Mouse (Mus musculus) embryonic facial prominence, embryonic 14.5 days (tissue): ENCODE results near the gene Ntrk3. TPM values are rescaled to one million over a fixed set of nuclear protein-coding genes. Genes with fewer than 3 reads are reported as not detected.

Experiments
- ATAC-seq: fragments of 200-750 bp; cut with Nextera tagmentation; 2 replicates; pipeline ENCODE4 v1.8.0; 2017; ENCODE audit warnings: low read depth, moderate number of reproducible peaks, moderate TSS enrichment
- DNase-seq: peaks from one replicate; pipeline ENCODE4 v3.0.0-alpha.2; 2015; ENCODE audit warnings: low spot score
- H3K27ac ChIP-seq: fragments of 300-500 bp; sonication (generic); replicated peaks from 2 replicates; pipeline ENCODE4 v1.5.1; 2014; ENCODE audit warnings: low read depth, mild to moderate bottlenecking, low read length, moderate library complexity
- H3K27me3 ChIP-seq: fragments of 300-500 bp; sonication (generic); replicated peaks from 2 replicates; pipeline ENCODE4 v1.6.1; 2014; ENCODE audit warnings: low read length; ENCODE audit not compliant: control insufficient read depth, insufficient read depth
- H3K36me3 ChIP-seq: fragments of 300-500 bp; sonication (generic); 2 replicates; pipeline ENCODE4 v1.6.1; 2014; ENCODE audit warnings: low read length, mixed read lengths; ENCODE audit not compliant: control insufficient read depth, insufficient read depth
- H3K4me1 ChIP-seq: fragments of 300-500 bp; sonication (generic); 2 replicates; pipeline ENCODE4 v1.6.1; 2014; ENCODE audit warnings: antibody characterized with exemption, low read length; ENCODE audit not compliant: control insufficient read depth, insufficient read depth
- H3K4me2 ChIP-seq: fragments of 300-500 bp; sonication (generic); 2 replicates; pipeline ENCODE4 v1.6.1; 2014; ENCODE audit warnings: low read depth, mild to moderate bottlenecking, low read length, moderate library complexity, mixed read lengths
- H3K4me3 ChIP-seq: fragments of 300-500 bp; sonication (generic); 2 replicates; pipeline ENCODE4 v1.5.1; 2014; ENCODE audit warnings: low read depth, mild to moderate bottlenecking, low read length
- H3K9ac ChIP-seq: fragments of 300-500 bp; sonication (generic); 2 replicates; pipeline ENCODE4 v1.6.1; 2014; ENCODE audit warnings: low read depth, mild to moderate bottlenecking, low read length, moderate library complexity, mixed read lengths
- H3K9me3 ChIP-seq: fragments of 300-500 bp; sonication (generic); 2 replicates; pipeline ENCODE4 v1.6.1; 2016; ENCODE audit warnings: low read length; ENCODE audit not compliant: control insufficient read depth
- WGBS: fragments of 180-500 bp; shearing (Covaris S2); extraction: QIAGEN DNeasy Blood & Tissue Kit; methylation state at CpG from one replicate; pipeline ENCODE4 v1.1.7; 2014; 5-methylcytosine and 5-hydroxymethylcytosine counted together
- polyA plus RNA-seq: library from polyadenylated mRNA; unstranded; fragments of >200 nt; fragmentation: Nextera tagmentation; extraction: Ambion mirVana; gene quantifications from 2 replicates; pipeline ENCODE4 v1.2.1, GENCODE M21; 2014

Ntrk3 gene
- polyA plus RNA-seq, 1 experiment from 2014 or later = 10.5 TPM

DNA sequence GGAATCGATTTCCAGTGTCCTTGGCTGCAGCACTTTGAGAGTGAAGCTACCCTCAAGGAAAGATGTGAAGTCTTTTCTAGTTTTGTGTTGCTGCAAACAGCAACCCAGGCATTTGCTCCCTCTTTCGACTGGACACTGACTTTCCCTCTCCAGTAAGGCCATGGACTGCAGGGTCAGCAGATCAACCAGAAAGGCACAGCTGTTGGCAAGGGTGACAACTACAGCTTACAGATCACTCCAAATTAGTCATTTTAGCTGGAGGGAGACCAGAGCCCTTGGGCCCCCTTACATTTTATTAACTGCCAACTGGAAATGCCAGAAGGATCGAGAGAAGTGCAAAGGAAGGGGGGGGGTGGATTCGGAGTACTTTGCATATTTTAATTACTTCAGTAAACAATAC, 516.9 kb downstream of the Ntrk3 start:
- H3K4me1 ChIP-seq = no peaks in the 10 kb centered on the region
- no peaks in the 10 kb centered on the region for H3K36me3 ChIP-seq
- no peak overlapping the region for H3K4me2 ChIP-seq
- no peaks in the 10 kb centered on the region for H3K9me3 ChIP-seq
- no peak overlapping the region for H3K4me3 ChIP-seq
- ATAC-seq (no peak), DNase-seq (no peak)
- no peaks in the 10 kb centered on the region for H3K27me3 ChIP-seq
- no peak overlapping the region for H3K9ac ChIP-seq
- H3K27ac ChIP-seq = no peak overlapping the region
- 65% methylated on average over 4 of the region's 4 CpGs for WGBS

DNA sequence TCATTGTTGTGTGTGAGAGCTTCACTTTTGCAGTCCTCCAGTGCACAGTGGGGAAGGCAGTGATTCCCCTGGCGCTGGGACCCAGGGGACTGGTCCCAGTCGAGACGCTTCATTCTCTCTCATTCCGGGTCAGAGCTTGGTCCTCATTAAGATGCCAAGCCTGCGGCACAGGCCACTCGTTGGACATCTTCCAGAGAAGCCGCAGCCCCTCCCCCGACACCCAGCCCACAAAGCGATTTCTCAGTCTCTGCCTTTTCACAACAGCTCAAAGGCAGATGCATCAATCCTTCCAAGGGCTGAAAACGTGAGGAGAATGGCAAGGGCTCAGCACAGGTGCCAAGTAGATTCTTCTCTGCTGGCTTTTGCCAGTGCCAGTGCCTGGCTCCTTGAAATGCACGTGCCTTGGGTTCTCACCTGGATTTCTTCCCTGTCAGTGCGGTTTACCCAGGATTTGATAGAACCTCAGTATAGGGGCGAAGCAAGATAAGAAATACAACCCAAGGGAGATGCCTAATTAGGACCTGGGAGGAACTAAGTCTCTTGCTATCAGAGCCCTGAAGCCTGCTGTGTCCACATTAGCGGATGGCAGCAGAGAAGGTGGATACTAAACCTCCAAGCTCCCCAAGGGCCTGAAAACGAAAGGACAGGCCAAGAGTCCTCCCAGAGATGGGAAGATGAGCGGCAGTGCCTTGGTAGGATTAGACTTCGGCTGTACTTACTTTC, 546.7 kb downstream of the Ntrk3 start:
- no peak overlapping the region for H3K4me3 ChIP-seq
- no peaks in the 10 kb centered on the region for H3K4me1 ChIP-seq
- no peak overlapping the region for H3K4me2 ChIP-seq
- ATAC-seq (0 out of 2 replicates have a peak, but pooled peaks have one; percentile 22), DNase-seq (peak; percentile 11)
- no peaks in the 10 kb centered on the region for H3K27me3 ChIP-seq
- no peaks in the 10 kb centered on the region for H3K9me3 ChIP-seq
- no peaks in the 10 kb centered on the region for H3K36me3 ChIP-seq
- H3K9ac ChIP-seq = no peak overlapping the region
- H3K27ac ChIP-seq = no peak overlapping the region
- WGBS = 23% methylated on average over 17 of the region's 17 CpGs

DNA sequence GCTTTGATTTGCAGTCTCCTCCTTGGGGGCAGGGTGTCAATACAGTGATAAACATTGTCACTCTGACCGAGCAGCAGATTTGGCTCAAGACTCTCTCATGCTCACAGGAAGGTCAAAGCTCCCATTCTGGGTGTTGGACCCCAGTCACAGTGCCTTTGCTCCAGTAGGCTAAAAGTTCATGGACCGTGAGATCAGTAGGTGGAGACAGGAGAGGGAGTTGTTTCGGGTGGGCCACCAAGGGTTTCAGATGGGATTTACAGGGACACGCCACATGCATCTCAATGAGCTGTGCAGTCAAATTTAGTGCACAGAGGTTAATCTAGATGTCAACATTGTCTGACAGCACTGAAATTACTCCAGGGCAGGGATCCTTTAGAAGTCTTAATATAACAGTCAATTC, 552.2 kb downstream of the Ntrk3 start:
- DNase-seq = no peak
- no peak for ATAC-seq
- no peaks in the 10 kb centered on the region for H3K9me3 ChIP-seq

DNA sequence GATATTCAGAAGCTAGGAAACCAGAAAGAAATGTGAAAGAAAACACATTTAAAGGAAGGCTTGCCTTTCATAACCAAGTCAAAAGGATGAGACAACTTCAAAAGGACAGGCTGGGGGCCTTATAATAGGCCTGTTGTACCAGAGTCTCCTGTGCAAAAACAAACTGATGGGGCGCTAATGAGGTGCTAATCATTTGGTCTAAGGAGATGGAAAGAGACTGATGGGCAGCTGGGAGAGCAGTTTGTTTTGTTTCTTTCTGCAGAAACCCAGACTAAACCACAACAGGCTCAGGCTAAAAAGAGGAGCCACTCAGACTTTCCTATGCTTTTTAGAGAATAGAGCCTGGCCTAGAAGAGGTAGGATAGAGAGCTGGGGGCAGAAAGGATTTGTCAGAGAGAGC, 554.4 kb downstream of the Ntrk3 start:
- no peaks in the 10 kb centered on the region for H3K27me3 ChIP-seq
- H3K4me2 ChIP-seq = no peak overlapping the region
- WGBS = 11% methylated on average over 1 of the region's 1 CpGs

More for the DNA sequence above, 552.2 kb downstream of the Ntrk3 start:
- Histone ChIP-seq H3K9ac (no peak overlapping the region), H3K4me1 (no peaks in the 10 kb centered on the region), H3K4me3 (no peak overlapping the region), H3K36me3 (no peaks in the 10 kb centered on the region), H3K27me3 (no peaks in the 10 kb centered on the region), H3K27ac (no peak overlapping the region), H3K4me2 (no peak overlapping the region)
- WGBS = 58% methylated on average over 4 of the region's 4 CpGs

DNA sequence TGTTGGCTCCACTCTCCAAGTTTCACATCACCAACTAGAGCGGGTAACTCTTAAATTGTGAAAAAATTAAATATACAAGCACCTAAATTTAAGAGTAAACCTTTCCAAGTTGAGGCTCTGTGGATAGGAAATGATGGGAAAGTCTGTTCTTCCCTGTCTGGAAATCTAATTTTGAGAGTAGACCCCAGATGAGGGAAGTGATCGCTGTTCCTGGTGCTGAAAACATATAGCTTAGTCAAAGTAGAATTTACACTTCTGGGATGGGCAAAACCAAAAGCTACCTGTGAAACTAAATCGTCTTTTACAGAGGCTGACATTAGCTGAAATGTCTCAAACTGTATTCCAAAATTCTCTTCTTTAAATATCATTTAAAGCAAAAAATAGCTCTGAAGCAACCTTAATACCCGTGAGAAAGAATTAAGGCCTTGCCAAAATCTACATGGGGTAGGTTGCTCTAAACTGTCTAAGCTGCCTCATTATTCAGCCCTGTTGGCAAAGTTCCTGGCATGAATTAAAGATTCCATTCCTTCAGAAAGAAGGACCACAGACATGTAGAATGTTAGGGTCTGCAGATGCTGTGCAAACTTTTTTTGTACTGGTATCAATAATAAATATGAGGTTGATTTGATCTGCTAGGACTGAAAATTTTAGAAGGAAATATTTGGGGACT, 557.7 kb downstream of the Ntrk3 start:
- H3K27me3 ChIP-seq = no peaks in the 10 kb centered on the region
- DNase-seq (peak; percentile 58), ATAC-seq (no peak)
- no peaks in the 10 kb centered on the region for H3K36me3 ChIP-seq
- H3K4me1 ChIP-seq = no peaks in the 10 kb centered on the region
- 66% methylated on average over 4 of the region's 4 CpGs for WGBS
- H3K9me3 ChIP-seq = no peaks in the 10 kb centered on the region
- H3K4me2 ChIP-seq = no peak overlapping the region
- H3K9ac ChIP-seq = no peak overlapping the region
- H3K27ac ChIP-seq = no peak overlapping the region
- H3K4me3 ChIP-seq = no peak overlapping the region

More for the DNA sequence above, 554.4 kb downstream of the Ntrk3 start:
- ATAC-seq (no peak), DNase-seq (no peak)
- H3K9me3 ChIP-seq = no peaks in the 10 kb centered on the region
- H3K36me3 ChIP-seq = no peaks in the 10 kb centered on the region
- no peak overlapping the region for H3K9ac ChIP-seq
- H3K4me3 ChIP-seq = no peak overlapping the region
- H3K27ac ChIP-seq = no peak overlapping the region
- H3K4me1 ChIP-seq = no peaks in the 10 kb centered on the region

DNA sequence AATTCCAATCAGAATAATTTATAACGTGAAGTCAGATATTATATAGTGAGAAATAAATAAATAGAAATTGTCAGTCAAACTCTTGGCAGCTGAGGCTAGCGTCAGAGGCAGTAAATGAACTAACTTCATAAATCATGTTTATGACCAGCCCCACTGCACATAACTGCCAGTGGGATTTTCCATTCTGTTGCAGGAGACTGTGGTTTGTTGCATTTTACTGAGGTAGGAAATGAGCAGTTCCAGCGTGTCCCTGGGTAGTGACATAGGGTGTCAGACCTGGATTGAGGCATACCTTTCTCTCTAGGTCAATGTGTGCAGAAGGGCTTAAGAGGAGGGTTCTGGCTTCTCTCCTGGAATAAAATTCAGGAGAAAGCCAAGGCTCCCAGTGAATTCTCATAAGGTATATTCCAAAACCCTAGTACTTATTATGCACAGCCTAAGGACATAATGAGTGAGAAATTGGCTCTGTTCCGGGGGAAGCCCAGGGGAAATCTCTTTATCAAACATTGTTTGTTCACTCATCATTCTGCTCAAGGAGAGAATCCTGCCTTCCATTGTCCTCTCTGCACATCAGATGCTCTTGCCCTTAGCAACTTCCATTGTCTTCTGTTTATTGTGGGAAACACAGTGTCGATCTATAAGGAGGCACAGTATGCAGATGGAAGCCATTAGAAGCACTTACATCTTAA, 565.4 kb downstream of the Ntrk3 start:
- no peak overlapping the region for H3K4me3 ChIP-seq
- H3K4me1 ChIP-seq = no peaks in the 10 kb centered on the region
- DNase-seq (peak; percentile 23), ATAC-seq (no peak)
- no peak overlapping the region for H3K4me2 ChIP-seq
- no peak overlapping the region for H3K27ac ChIP-seq
- H3K27me3 ChIP-seq = no peaks in the 10 kb centered on the region
- no peaks in the 10 kb centered on the region for H3K36me3 ChIP-seq
- H3K9me3 ChIP-seq = no peaks in the 10 kb centered on the region
- 76% methylated on average over 5 of the region's 5 CpGs for WGBS
- no peak overlapping the region for H3K9ac ChIP-seq

DNA sequence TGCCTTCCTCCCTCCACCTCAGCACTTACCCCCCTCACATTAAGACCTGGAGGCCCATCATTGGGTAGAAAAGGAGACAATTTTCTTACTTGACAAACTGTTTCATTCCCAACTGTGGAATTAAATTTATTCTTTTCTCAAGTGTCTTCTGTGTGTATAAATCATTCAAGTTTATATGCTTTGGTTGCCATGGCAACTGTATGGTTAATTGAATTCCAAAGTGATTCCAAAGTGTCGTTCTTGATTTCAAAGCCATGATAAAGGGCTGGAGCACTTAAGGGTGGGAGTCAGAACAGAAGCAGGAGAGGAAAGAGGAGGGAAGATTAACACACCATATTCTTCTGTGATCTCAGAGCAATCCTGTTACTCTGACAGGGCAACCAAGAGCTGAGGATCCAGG, 572.3 kb downstream of the Ntrk3 start:
- no peaks in the 10 kb centered on the region for H3K4me1 ChIP-seq
- no peak overlapping the region for H3K4me2 ChIP-seq
- H3K9me3 ChIP-seq = no peaks in the 10 kb centered on the region
- H3K27me3 ChIP-seq = no peaks in the 10 kb centered on the region
- H3K27ac ChIP-seq = no peak overlapping the region
- DNase-seq = no peak
- no peak overlapping the region for H3K9ac ChIP-seq
- H3K4me3 ChIP-seq = no peak overlapping the region
- no peaks in the 10 kb centered on the region for H3K36me3 ChIP-seq
- ATAC-seq = no peak
- 53% methylated on average over 1 of the region's 1 CpGs for WGBS

DNA sequence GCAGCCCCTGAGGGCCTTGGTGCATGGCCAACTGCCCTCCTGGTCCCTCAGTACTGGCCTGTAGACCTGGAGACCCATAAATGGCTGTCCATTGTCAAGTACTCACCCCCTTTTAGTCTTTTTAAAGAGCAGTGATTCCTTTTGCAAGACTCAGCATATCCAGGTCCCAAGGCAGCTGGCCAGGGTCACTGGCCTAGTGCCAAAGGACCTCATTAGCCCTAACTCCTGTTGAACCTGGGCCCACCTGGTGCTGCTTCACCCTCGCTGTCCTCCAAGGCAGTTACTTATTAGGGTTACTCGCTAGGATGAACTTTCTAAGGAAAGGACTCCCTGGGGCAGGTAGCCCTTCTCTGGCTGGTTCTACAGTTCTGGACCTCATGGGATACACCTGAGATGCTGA, 579.9 kb downstream of the Ntrk3 start:
- 72% methylated on average over 2 of the region's 2 CpGs for WGBS
- no peak overlapping the region for H3K4me3 ChIP-seq
- H3K36me3 ChIP-seq = no peaks in the 10 kb centered on the region
- no peaks in the 10 kb centered on the region for H3K4me1 ChIP-seq
- H3K27ac ChIP-seq = no peak overlapping the region
- DNase-seq (no peak), ATAC-seq (no peak)
- no peaks in the 10 kb centered on the region for H3K9me3 ChIP-seq
- no peaks in the 10 kb centered on the region for H3K27me3 ChIP-seq
- no peak overlapping the region for H3K4me2 ChIP-seq
- H3K9ac ChIP-seq = no peak overlapping the region
